Mouse (Mus musculus) hematopoietic stem cell, adult 5-6 weeks (primary cell): ENCODE measurements at regions not wholly inside any gene's neighbourhood (a gene's known extent, or its start where the extent isn't known, plus 50 kb on each side); places are given as distances from the start of the nearest gene placed in this dataset.

Experiments used
- ATAC-seq, 2 experiments: fragments of 125-278 bp in 1 of 2; replicated peaks in 1 of 2; 2 replicates each; pipeline ENCODE4 v1.8.0; 2016 to 2017; ENCODE audit warnings: inconsistent platforms in 2 of 2, mild to moderate bottlenecking in 2 of 2, moderate number of reproducible peaks in 2 of 2, low read depth in 1 of 2, moderate TSS enrichment in 1 of 2; ENCODE audit not compliant: low FRiP score in 2 of 2, poor library complexity in 2 of 2, severe bottlenecking in 2 of 2, insufficient read depth in 1 of 2, low TSS enrichment in 1 of 2

- no peak for ATAC-seq
Measured at GRCm38 (mm10) chr13:51290926-51291325, 117.5 kb upstream of the S1pr3 start.

- no peak for ATAC-seq
Measured at GRCm38 (mm10) chr13:51293047-51293446, 115.4 kb upstream of the S1pr3 start.

GRCm38 (mm10) chr13:51295872-51296271, 112.6 kb upstream of the S1pr3 start:
- no peak for ATAC-seq

- no peak for ATAC-seq
Measured at GRCm38 (mm10) chr13:51297231-51297880, 111.1 kb upstream of the S1pr3 start.

- ATAC-seq, result no peak
Measured at GRCm38 (mm10) chr13:51299047-51299760, 109.2 kb upstream of the S1pr3 start.

GRCm38 (mm10) chr13:51301476-51301875, 107.0 kb upstream of the S1pr3 start:
- ATAC-seq, result no peak

- ATAC-seq, result no peak
Measured at GRCm38 (mm10) chr13:51303112-51303511, 105.3 kb upstream of the S1pr3 start.

GRCm38 (mm10) chr13:51304631-51305030, 103.8 kb upstream of the S1pr3 start:
- ATAC-seq, result no peak

GRCm38 (mm10) chr13:51309446-51309845, 99.0 kb upstream of the S1pr3 start:
- no peak for ATAC-seq

- no peak for ATAC-seq
Measured at GRCm38 (mm10) chr13:51310041-51310440, 98.4 kb upstream of the S1pr3 start.

GRCm38 (mm10) chr13:51311679-51312255, 96.7 kb upstream of the S1pr3 start:
- no peak for ATAC-seq

GRCm38 (mm10) chr13:51313129-51313850, 95.1 kb upstream of the S1pr3 start:
- ATAC-seq, result no peak

- ATAC-seq, result peak; percentile 75
Measured at GRCm38 (mm10) chr13:51314541-51314977, 93.9 kb upstream of the S1pr3 start.

GRCm38 (mm10) chr13:51315008-51315778, 93.2 kb upstream of the S1pr3 start:
- ATAC-seq, result peak; percentile 24 to 47; a peak in 3 of 4 replicates

GRCm38 (mm10) chr13:51315779-51316041, 92.7 kb upstream of the S1pr3 start:
- ATAC-seq, result no peak

- ATAC-seq, result peak; percentile 56 to 60; a peak in 3 of 4 replicates
Measured at GRCm38 (mm10) chr13:51323058-51323715, 85.3 kb upstream of the S1pr3 start.

- ATAC-seq, result peak; percentile 65 to 78
Measured at GRCm38 (mm10) chr13:51324714-51325113, 83.7 kb upstream of the S1pr3 start.
